Mouse (Mus musculus) hindbrain, embryonic 16.5 days (tissue): Measurements from ENCODE around the gene Scamp4. TPM values are rescaled to one million over a fixed set of nuclear protein-coding genes. Genes with fewer than 3 reads are reported as not detected.

Experiments used
- ATAC-seq: fragments of 200-750 bp; cut with Nextera tagmentation; 2 replicates; pipeline ENCODE4 v1.8.0; 2017; ENCODE audit warnings: moderate TSS enrichment, moderate library complexity
- H3K27ac ChIP-seq: fragments of 300-500 bp; sonication (generic); 2 replicates; pipeline ENCODE4 v1.5.1; 2014; ENCODE audit warnings: low read depth, mild to moderate bottlenecking, control low read depth, low read length, moderate library complexity
- H3K27me3 ChIP-seq: fragments of 300-500 bp; sonication (generic); replicated peaks from 2 replicates; pipeline ENCODE4 v1.6.1; 2014; ENCODE audit warnings: low read length; ENCODE audit not compliant: control insufficient read depth, insufficient read depth
- H3K36me3 ChIP-seq: fragments of 300-500 bp; sonication (generic); 2 replicates; pipeline ENCODE4 v1.6.1; 2014; ENCODE audit warnings: mild to moderate bottlenecking, low read length, moderate library complexity, mixed read lengths; ENCODE audit not compliant: control insufficient read depth, insufficient read depth
- H3K4me1 ChIP-seq: fragments of 300-500 bp; sonication (generic); 2 replicates; pipeline ENCODE4 v1.6.1; 2014; ENCODE audit warnings: low read depth, low read length; ENCODE audit not compliant: control insufficient read depth, insufficient read depth
- H3K4me2 ChIP-seq: fragments of 300-500 bp; sonication (generic); 2 replicates; pipeline ENCODE4 v1.6.1; 2014; ENCODE audit warnings: mild to moderate bottlenecking, low read length, control low read depth, moderate library complexity
- H3K4me3 ChIP-seq: fragments of 300-500 bp; sonication (generic); 2 replicates; pipeline ENCODE4 v1.5.1; 2014; ENCODE audit warnings: mild to moderate bottlenecking, low read length, control low read depth, moderate library complexity
- H3K9ac ChIP-seq: fragments of 300-500 bp; sonication (generic); 2 replicates; pipeline ENCODE4 v1.6.1; 2014; ENCODE audit warnings: low read depth, mild to moderate bottlenecking, control low read depth, low read length, moderate library complexity
- H3K9me3 ChIP-seq: fragments of 300-500 bp; sonication (generic); 2 replicates; pipeline ENCODE4 v1.6.1; 2014; ENCODE audit warnings: mild to moderate bottlenecking, low read length, moderate library complexity; ENCODE audit not compliant: control insufficient read depth
- WGBS: fragments of 180-500 bp; shearing (Covaris S2); extraction: QIAGEN DNeasy Blood & Tissue Kit; methylation state at CpG from one replicate; pipeline ENCODE4 v1.1.7; 2014; 5-methylcytosine and 5-hydroxymethylcytosine counted together
- polyA plus RNA-seq: library from polyadenylated mRNA; unstranded; fragments of >200 nt; fragmentation: Nextera tagmentation; extraction: Ambion mirVana; gene quantifications from 2 replicates; pipeline ENCODE4 v1.2.1, GENCODE M21; 2015

Scamp4 gene
- polyA plus RNA-seq, 1 experiment from 2014 or later = 73.6 TPM

DNA sequence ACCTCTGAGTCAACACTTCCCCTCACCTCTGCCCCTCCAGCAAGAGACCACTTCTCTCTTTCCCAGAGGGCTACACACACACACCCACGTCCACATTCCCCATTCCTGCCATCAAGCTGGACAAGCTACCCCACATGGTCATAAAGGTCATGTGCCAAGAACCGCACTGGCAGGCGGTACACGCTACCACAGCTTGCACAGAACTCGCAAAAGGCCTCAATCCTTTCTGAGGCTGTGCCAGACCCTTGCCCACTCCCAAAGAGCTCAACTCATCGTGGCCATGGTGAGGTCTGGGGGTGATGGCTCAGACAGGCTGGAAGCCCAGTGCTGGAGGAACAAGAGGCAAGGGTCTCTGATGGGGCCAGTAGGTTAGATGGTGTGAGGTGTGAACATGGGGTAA is 52.2 kb downstream of the Scamp4 start:
- H3K9ac ChIP-seq = no peak overlapping the region
- peak overlapping the region; percentile 83 for H3K4me3 ChIP-seq
- 75% methylated on average over 6 of the region's 6 CpGs for WGBS

DNA sequence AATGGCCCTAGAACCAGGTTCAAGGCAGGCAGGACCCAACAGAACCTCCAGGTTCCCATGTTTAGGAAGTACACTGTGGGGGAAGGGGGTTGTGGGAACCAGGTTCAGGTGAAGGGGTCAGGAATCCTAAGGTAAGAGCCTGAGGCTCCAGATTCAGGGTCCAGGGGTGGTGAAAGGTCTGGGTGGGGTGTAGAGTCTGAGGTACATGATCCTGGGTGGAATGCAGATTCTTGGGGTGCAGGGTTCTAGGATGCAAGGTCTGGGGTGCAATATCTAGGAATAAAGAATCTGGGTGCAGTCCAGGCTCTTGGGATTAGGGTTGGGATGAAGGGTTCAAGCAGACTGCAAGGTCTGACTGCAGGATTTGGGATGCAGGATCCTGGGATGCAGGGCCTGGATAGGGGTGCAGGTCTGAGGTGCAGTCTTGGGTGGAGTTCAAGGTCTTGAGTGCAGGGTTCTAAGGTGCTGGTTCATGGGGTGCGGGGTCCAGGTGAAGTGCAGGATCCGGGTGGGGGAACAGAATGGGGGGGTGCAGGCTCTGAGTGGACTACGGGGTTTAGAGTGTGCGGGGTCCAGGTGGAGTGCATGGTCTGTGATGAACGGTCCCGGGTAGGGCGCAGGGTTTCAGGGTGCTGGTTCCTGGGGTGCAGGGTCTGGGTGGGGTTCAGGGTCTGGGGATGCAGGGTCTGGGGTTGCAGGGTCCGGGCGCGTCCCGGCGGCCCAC is 52.9 kb downstream of the Scamp4 start:
- Histone ChIP-seq H3K27ac (peak overlapping the region; percentile 83), H3K9ac (peak overlapping the region; percentile 96), H3K4me1 (peaks cover 20% of the 10 kb centered on the region), H3K36me3 (no peaks in the 10 kb centered on the region), H3K4me2 (peak overlapping the region; percentile 88), H3K27me3 (no peaks in the 10 kb centered on the region), H3K9me3 (no peaks in the 10 kb centered on the region), H3K4me3 (peak overlapping the region; percentile 83)
- WGBS = 5% methylated on average over 12 of the region's 12 CpGs
- ATAC-seq = peak; percentile 61

More for the DNA sequence above, 52.2 kb downstream of the Scamp4 start:
- Histone ChIP-seq H3K27ac (no peak overlapping the region), H3K4me2 (peak overlapping the region; percentile 88), H3K4me1 (peaks cover 20% of the 10 kb centered on the region), H3K9me3 (no peaks in the 10 kb centered on the region), H3K36me3 (no peaks in the 10 kb centered on the region), H3K27me3 (no peaks in the 10 kb centered on the region)
- ATAC-seq = no peak

DNA sequence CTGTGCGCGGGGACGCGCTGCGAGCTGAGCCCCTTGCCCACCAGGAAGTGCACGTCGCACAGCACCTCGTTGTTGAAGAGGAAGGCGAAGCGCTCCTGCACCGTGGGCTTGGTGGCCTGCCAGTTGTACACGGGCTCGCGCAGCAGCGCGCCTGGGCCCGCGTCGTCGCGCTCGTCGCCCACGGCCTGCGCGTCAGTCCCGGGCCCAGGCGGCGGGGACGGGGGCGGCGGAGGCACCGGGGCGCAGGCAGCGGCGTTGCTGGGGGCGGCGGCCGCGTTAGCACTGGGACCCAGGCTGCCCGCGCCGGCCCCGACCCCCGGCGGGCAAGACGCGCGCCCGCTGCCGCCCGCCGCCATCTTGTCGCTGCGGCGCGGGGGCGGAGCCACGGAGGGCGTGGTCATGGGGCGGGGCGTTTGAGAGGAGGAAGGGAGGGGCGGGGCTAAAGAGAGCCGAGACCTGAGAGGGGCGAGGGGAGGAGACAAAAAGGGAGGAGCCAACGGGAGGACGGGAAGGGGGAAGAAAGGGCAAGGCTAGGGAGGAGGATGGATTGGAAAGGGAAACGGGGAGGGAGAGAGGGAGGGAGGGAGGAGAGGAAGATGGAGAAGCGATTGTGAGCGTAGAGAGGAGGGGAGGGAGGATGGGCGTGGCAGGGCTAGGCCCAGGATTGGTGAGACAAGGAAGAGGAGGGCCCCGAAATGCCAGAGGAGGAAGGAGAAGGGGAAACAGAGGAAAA is 53.6 kb downstream of the Scamp4 start:
- peak; percentile 87 for ATAC-seq
- Histone ChIP-seq H3K9me3 (no peaks in the 10 kb centered on the region), H3K36me3 (no peaks in the 10 kb centered on the region), H3K9ac (peak overlapping the region; percentile 96), H3K27ac (peak overlapping the region; percentile 92), H3K4me2 (peak overlapping the region; percentile 88), H3K4me3 (peak overlapping the region; percentile 83), H3K4me1 (peaks cover 20% of the 10 kb centered on the region), H3K27me3 (no peaks in the 10 kb centered on the region)
- WGBS = under 1% methylated on average over 40 of the region's 72 CpGs

DNA sequence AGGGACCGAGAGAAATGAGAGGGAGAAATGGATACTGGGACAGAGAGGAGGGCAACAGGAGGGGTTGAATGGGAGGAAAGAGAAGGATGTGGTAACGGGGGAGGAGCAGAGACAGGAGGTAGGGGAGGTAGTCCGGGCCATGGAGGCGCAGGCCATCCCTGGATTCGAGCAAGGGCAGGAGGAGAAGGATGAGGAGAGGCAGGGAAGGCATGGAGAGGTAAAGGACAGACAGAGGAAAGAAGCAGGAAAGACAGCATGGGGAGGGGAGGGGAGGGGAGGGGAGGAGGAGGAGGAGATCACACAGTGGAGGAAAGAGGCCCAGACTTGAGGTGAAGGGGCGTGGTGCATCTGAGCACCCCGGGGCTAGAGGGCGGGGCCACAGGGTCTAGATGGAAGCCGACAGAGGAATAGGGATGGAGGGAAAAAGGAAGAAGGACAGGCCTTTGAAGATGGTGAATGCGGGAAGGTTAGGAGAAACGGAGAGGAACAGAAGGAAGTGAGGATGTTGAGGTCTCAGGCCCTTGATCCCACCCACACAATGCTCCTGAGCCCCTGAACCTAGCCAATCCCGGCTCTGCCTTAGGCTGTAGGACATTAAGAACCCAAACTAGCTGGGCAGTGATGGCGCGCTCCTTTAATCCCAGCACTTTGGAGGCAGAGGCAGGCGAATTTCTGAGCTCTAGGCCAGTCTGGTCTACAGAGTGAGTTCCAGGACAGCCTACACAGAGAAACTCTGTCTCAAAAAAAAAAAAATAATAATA is 54.4 kb downstream of the Scamp4 start, which contains the start of gene Btbd2:
TSS of gene Btbd2 (minus strand) at position 209 of the 761 bp plus-strand sequence.
- ATAC-seq = peak; percentile 62
- Histone ChIP-seq H3K27me3 (no peaks in the 10 kb centered on the region), H3K9me3 (no peaks in the 10 kb centered on the region), H3K27ac (peak within 1 kb of the TSS; percentile 92), H3K4me1 (peaks cover 20% of the 10 kb centered on the region), H3K4me3 (peak within 1 kb of the TSS; percentile 83), H3K9ac (peak within 1 kb of the TSS; percentile 96), H3K4me2 (peak within 1 kb of the TSS; percentile 88), H3K36me3 (no peaks in the 10 kb centered on the region)
- 21% methylated on average over 15 of the region's 15 CpGs for WGBS

DNA sequence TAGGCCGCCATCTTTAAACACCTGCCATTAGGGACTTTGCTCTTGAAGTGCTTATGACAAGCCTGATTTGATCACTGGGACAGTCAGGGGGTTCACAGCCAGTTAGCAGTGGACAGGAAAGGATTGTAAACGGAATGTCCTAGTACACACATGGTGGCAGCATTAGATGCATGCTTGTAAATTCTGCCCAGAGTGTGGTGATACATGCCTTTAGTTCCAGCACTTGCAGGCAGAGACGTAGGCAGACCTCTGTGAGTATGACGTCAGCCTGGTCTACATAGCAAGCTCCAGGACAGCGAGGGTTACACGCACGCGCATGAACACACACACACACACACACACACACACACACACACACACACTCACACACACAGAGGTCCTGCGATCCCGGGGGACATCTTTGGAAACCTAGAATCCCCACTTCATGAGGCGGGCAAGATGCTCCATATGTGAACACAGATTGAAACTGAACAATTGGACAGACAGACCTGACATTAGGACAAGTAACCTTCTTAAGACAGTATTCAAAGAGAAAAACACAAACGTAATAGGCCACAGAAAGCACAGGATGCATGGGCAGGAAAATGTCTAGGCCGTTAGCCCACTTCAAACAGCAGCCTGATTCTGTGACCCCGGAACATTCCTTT is 55.6 kb downstream of the Scamp4 start:
- H3K4me2 ChIP-seq = no peak overlapping the region
- H3K36me3 ChIP-seq = no peaks in the 10 kb centered on the region
- no peaks in the 10 kb centered on the region for H3K27me3 ChIP-seq
- 87% methylated on average over 14 of the region's 14 CpGs for WGBS
- H3K27ac ChIP-seq = no peak overlapping the region
- no peak overlapping the region for H3K4me3 ChIP-seq
- H3K4me1 ChIP-seq = peaks cover 20% of the 10 kb centered on the region
- H3K9ac ChIP-seq = no peak overlapping the region
- H3K9me3 ChIP-seq = no peaks in the 10 kb centered on the region
- ATAC-seq = no peak

DNA sequence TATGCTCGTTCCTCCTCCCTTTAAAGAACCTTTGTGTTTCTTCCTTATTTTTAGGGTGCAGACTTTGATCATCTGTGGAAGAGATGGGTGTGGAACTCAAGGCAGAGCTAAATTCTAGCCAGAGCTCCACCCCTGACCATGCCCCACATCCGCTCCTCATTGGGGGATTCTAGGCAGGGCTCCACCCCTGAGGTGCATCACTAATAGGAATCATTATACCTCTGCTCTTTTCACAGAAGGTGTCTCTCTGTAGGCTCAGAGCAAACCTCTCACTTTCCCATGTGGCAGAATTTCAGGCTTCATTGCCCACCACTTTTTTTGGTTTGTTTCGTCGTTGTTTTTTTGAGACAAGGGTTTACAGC is 56.1 kb downstream of the Scamp4 start:
- 0 out of 2 replicates have a peak overlapping the region, but pooled peaks have one; percentile 14 for H3K9ac ChIP-seq
- H3K4me2 ChIP-seq = no peak overlapping the region; the same call in 1 of the 2 replicates
- no peaks in the 10 kb centered on the region for H3K9me3 ChIP-seq
- peak overlapping the region; percentile 39; the same call in 1 of the 2 replicates for H3K27ac ChIP-seq
- no peaks in the 10 kb centered on the region for H3K27me3 ChIP-seq
- no peak for ATAC-seq
- 62% methylated on average over 4 of the region's 4 CpGs for WGBS
- H3K4me3 ChIP-seq = no peak overlapping the region
- H3K4me1 ChIP-seq = peaks cover 20% of the 10 kb centered on the region
- no peaks in the 10 kb centered on the region for H3K36me3 ChIP-seq

DNA sequence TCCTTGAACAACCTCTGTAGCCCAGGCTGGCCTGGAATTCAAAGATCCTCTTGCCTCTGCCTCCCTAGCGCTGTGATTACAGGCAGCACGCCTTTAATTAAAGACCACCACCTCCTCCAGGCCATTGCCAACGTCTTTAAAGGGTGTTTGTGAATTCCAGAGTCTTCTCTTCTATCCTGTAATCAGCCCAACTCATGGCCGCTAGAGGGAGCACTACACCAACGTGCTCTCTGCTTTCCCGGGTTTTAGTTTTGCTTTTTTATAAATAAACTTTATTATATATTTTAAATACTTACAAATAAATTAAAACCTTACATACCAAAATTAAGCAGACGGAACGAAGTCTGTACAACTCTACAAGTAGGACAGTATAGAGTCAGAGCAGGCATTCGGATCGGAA is 56.5 kb downstream of the Scamp4 start:
- no peak overlapping the region for H3K4me3 ChIP-seq
- no peaks in the 10 kb centered on the region for H3K27me3 ChIP-seq
- H3K4me1 ChIP-seq = peaks cover 18% of the 10 kb centered on the region
- no peaks in the 10 kb centered on the region for H3K36me3 ChIP-seq
- H3K4me2 ChIP-seq = peak overlapping the region; percentile 34
- H3K9ac ChIP-seq = 0 out of 2 replicates have a peak overlapping the region, but pooled peaks have one; percentile 14
- peak overlapping the region; percentile 39; the same call in 1 of the 2 replicates for H3K27ac ChIP-seq
- ATAC-seq = no peak
- no peaks in the 10 kb centered on the region for H3K9me3 ChIP-seq
- WGBS = 13% methylated on average over 10 of the region's 10 CpGs

DNA sequence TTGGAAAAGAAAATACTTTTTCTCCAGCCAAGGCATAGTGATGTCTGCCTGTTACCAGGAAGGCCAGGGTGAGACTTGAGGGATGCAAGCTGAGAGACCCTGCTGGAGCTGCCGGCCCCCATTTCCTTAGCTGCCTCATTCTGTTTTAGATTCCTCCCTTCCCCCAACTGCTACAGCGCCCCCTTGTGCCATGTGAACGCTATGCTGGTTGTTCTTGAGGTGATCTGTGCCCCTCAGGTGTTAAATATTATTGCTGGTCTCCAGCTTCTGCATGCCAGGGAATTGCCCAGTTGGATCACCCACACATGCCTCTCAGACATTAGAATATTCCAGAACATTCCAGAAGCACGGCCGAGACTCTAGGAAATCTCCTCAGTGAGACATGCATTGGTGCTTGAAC is 58.5 kb downstream of the Scamp4 start:
- Histone ChIP-seq H3K9ac (no peak overlapping the region), H3K4me1 (peaks cover 4% of the 10 kb centered on the region), H3K36me3 (peaks cover 6% of the 10 kb centered on the region; the same call in 1 of the 2 replicates), H3K4me3 (no peak overlapping the region), H3K9me3 (no peaks in the 10 kb centered on the region), H3K27ac (no peak overlapping the region), H3K4me2 (no peak overlapping the region), H3K27me3 (no peaks in the 10 kb centered on the region)
- WGBS = 30% methylated on average over 5 of the region's 5 CpGs
- ATAC-seq = no peak
